Mouse (Mus musculus) neural tube, embryonic 10.5 days (tissue): ENCODE measurements around the gene Spaca4.

Experiments used
- DNase-seq: peaks from one replicate; pipeline ENCODE4 v3.0.0-alpha.2; 2017; ENCODE audit warnings: low spot score; ENCODE audit errors: extremely low spot score

The Spaca4 gene

GRCm38 (mm10) chr7:45713396-45713795, 12.2 kb downstream of the Spaca4 start:
- no peak for DNase-seq

- no peak for DNase-seq
Measured at GRCm38 (mm10) chr7:45712022-45712757, 13.4 kb downstream of the Spaca4 start.

GRCm38 (mm10) chr7:45711316-45712021, 14.1 kb downstream of the Spaca4 start:
- DNase-seq: no peak

- no peak for DNase-seq
Measured at GRCm38 (mm10) chr7:45710477-45711191, 15.0 kb downstream of the Spaca4 start.

DNA sequence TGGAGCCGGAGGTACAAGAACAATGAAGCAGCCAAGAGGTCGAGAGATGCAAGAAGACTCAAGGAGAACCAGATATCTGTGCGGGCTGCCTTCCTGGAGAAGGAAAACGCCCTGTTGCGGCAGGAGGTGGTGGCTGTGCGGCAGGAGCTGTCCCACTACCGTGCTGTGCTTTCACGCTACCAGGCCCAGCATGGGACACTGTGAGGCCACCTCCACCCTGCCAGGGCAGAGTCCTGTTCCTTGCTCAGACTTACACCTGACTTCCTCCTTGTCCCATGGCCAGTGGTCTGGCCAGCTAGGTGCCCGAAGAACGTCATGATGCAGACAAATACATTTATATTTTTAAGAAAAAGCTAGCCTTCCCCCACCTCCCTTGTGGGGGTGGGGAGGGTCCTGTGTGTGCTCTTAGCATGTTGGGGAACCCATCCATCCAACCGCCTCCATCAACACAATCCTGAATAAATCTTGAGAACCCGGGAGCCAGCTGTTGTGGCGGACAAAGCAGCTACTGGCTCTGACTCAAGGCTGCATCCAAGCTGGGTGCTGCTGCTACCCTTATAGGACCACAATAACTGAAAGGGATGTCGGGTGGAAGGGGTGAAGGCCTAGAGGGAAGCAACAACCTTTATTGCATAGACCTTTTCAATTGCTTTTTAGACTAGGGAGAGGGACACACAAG, 15.8 kb downstream of the Spaca4 start:
- no peak for DNase-seq

DNA sequence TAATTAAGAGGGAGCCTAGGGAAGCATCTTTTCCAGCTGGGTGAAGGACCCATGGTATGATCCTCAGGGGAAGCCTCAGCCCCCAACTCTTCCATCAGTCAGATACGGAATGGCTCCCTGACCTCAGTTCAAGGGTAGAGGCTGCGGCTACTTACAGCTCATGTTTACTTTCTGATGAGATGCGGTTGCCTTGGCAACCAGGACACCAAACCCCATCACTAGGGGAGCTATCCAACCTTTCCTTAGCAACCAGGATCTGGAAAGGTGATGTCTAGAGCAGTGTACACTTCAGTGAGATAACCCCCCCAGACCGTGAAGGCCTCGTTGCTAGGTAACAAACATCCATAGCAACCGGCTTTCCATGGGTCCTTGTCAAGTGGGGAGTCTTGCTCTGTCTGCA, 16.6 kb downstream of the Spaca4 start:
- DNase-seq: no peak

DNA sequence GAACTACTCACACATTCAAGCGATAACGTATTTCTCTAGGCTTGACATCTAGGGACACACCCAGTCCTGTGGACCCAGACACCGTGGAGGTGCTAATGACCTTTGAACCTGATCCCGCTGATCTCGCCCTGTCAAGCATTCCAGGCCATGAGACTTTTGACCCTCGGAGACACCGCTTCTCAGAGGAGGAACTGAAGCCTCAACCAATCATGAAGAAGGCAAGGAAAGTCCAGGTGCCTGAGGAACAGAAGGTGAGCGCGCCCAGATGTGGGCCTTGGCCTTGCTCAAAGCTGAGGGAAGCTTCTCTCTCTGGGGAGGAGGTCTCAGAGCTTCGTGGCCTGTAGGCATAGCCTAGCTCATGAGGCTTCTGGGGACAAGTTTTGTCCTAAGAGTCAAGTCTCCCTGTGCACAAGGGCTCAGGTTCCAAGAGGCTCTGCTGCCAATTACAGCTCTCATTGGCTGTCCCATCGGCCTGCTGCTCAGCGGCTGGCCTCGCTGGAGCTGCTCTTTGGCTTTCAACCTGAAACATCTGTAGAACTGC, 17.3 kb downstream of the Spaca4 start:
- no peak for DNase-seq

DNA sequence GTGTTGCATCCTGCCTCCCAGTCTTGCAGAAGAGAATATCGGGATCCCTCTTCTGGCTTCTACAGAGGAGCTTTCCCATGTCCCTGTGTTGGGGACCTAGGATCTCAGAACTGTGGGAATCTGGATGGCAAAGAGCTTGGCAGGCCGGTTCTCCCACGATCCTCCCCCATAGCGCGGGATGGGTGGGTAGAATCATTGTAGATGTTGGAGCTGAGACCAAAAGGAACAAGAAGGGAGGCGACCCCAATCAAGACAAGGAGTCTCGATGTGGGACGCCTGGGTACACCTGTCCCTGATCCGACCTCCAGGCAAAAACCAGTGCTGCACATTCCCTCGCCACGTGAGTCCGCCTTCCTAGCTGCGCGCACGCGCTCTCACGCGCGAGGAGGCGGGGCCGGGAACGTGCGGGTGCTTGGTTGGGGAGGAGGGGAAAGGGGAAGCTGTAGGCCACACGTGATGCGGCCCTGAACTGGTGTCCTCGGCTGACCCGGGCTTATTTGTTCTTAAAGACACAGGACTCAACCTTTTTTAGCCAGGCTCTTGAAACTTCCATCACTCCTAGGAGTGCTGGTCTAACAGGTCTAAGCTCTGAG, 18.1 kb downstream of the Spaca4 start:
- peak; percentile 88 for DNase-seq

GRCm38 (mm10) chr7:45706721-45707241, 18.8 kb downstream of the Spaca4 start:
- peak; percentile 84 for DNase-seq

DNA sequence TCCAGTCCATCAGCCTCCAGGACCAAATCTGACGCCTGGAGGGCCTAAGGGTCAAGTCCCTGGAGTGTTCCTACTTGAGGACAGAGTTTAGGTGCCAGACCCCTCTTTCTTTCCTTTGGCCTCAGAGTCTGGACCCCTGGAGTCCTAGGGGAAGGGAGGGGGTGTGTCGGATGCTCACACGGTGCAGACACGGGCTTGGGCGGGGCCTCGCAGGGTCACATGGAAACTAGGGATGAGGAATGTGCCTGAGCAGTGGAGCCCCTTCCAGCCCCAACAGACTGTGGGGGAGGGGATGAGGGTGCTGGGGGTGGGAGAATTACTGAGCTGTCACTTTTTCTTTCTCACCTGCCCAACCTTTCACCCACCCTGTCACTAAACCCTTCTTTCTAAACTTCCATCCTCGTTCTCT, 19.7 kb downstream of the Spaca4 start:
- peak; percentile 72 for DNase-seq

DNA sequence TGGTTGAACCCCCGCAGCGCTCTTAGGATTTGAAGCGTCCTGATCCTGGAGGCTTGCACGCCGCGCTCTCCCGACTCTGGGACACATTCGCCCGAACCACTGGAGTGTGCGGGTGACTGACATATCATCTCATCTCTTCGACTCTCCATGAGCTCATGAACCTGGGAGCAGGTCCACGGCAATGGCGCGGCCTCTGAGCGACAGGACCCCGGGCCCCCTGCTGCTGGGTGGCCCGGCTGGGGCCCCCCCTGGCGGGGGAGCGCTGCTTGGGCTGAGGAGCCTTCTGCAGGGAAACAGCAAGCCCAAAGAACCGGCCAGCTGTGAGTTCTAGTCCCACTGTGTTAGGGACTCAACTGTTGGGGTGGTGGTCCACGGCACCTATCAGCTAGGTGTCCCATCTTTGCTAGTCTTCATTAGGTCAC, 20.2 kb downstream of the Spaca4 start:
- peak; percentile 69 for DNase-seq

- DNase-seq: peak; percentile 98
Measured at GRCm38 (mm10) chr7:45704730-45705442, 20.7 kb downstream of the Spaca4 start, which contains the start of gene Dbp. Gene Dbp (plus strand): TSS chr7:45705088.

DNA sequence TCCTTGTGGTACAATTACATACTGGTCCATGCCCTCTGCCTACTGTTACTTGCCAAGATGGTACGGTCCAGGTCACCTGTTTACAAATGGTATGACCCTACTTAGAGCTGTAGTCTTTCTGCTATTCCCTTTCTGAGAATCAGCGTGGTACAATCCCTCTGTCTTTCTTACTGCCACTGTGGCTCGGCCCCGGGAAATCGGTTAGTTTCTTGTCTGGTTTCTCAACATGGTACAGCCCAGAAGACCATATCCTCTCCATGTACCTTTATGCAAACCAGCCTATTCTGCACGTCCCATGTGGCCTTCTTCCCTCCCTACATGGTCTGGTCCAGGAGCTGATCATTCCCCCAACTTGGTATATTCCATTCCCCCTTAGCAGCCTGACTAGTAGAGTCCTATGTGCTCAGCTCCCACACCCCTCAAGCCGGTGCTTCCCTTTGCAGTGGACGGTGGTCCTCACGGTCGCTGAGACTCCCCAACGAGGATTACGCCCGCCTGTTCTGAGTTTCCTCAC, 21.5 kb downstream of the Spaca4 start:
- DNase-seq: peak; percentile 70

GRCm38 (mm10) chr7:45703521-45704033, 22.0 kb downstream of the Spaca4 start:
- no peak for DNase-seq

GRCm38 (mm10) chr7:45702809-45703520, 22.6 kb downstream of the Spaca4 start:
- no peak for DNase-seq

GRCm38 (mm10) chr7:45702316-45702715, 23.3 kb downstream of the Spaca4 start:
- DNase-seq: no peak

DNA sequence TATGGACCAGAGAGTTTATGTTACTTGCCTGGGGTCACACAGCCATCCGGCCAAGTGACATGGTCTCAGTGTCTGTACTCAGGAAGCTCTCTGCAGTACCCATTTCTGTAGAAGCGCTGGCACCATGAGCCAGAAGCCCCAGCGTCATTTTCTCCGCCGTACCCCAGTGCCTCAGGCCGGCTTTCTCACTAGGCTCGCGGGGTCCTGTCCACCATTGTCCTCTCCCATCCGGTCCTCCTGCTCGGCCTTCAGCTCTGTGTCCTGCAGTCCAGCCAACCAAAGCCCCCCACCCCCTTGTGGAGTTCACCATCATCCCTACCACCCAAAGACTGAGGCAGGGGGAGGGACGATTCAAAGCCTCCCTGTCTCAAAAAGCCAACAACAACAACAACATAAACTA, 24.0 kb downstream of the Spaca4 start:
- no peak for DNase-seq

DNA sequence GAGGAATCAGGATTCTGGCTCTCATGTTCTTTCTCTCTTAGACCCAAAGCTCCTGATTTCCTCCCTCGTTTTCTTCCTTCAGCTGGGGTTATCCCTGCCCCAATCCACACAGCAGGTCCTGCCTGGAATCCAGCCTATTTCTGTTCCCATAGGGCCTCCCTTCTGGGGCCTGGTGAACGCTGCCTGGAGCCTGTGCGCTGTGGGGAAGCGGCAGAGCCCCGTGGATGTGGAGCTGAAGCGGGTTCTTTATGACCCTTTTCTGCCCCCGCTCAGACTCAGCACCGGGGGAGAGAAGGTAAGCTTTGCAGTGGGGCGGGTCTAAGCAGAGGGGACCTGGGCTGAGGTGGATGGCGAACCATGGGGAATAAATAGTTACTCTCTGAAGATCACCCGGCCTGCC, 24.5 kb downstream of the Spaca4 start:
- DNase-seq: no peak
